20 mouse cellular contexts compared by ENCODE assay signal in genomic region chr7:75474564-75475150, GRCm38 (mm10).
"Had no signal": no experiment of that assay in that cellular context is flagged by ENCODE, and none has a peak within 500 bp of the region (broad histone marks: within the 10 kb centered on the region; RNA-seq: fewer than 3 reads in every experiment).

No protein-coding gene starts in this region.

- H3K4me2 ChIP-seq: heart, embryonic 11.5 days; heart, embryonic 13.5 days; heart, embryonic 15.5 days; hindbrain, embryonic 13.5 days; hindbrain, embryonic 15.5 days; limb, embryonic 13.5 days; limb, embryonic 15.5 days; liver, embryonic 12.5 days had no signal

- H3K9ac ChIP-seq: heart, embryonic 13.5 days; heart, embryonic 15.5 days; hindbrain, embryonic 13.5 days; hindbrain, embryonic 15.5 days; limb, embryonic 13.5 days; limb, embryonic 15.5 days; liver, embryonic 12.5 days; liver, embryonic 14.5 days had no signal

- H3K27ac ChIP-seq: heart, embryonic 13.5 days; heart, embryonic 15.5 days; hindbrain, embryonic 13.5 days; hindbrain, embryonic 15.5 days; hindbrain, postnatal 0 days; limb, embryonic 13.5 days; limb, embryonic 15.5 days; liver, embryonic 12.5 days; liver, embryonic 14.5 days had no signal

- H3K36me3 ChIP-seq: heart, embryonic 15.5 days; hindbrain, embryonic 13.5 days; hindbrain, embryonic 15.5 days; limb, embryonic 13.5 days; limb, embryonic 15.5 days; liver, embryonic 12.5 days had no signal

- H3K9me3 ChIP-seq: heart, embryonic 13.5 days; heart, embryonic 15.5 days; hindbrain, embryonic 13.5 days; hindbrain, embryonic 15.5 days; limb, embryonic 13.5 days; limb, embryonic 15.5 days; liver, embryonic 12.5 days had no signal

- ATAC-seq: forebrain, embryonic 16.5 days; hindbrain, postnatal 0 days; intestine, embryonic 16.5 days; liver, embryonic 12.5 days had no signal

- H3K27me3 ChIP-seq: heart, embryonic 13.5 days; heart, embryonic 15.5 days; hindbrain, embryonic 13.5 days; hindbrain, embryonic 15.5 days; limb, embryonic 13.5 days; limb, embryonic 15.5 days; liver, embryonic 12.5 days had no signal

- DNase-seq: gastrocnemius, postnatal 14 days; gastrocnemius, postnatal 36 days; heart, adult 18-20 months; heart, postnatal 14 days; heart, postnatal 36 days; layer of hippocampus, adult 9-11 months; layer of hippocampus, postnatal 36 days; left cerebral cortex, postnatal 4 days had no signal

- H3K4me3 ChIP-seq: heart, embryonic 13.5 days; heart, embryonic 15.5 days; hindbrain, embryonic 13.5 days; hindbrain, embryonic 15.5 days; limb, embryonic 13.5 days; limb, embryonic 15.5 days; liver, embryonic 12.5 days had no signal

- H3K4me1 ChIP-seq: hindbrain, embryonic 15.5 days; liver, embryonic 12.5 days had no signal
